Mouse (Mus musculus) liver, embryonic 14.5 days (tissue): ENCODE measurements around the gene Fam184b. TPM values are rescaled to one million over a fixed set of nuclear protein-coding genes. Genes with fewer than 3 reads are reported as not detected.

ENCODE experiments used
- ATAC-seq: fragments of 200-750 bp; cut with Nextera tagmentation; 2 replicates; pipeline ENCODE4 v1.8.0; 2017; ENCODE audit warnings: moderate number of reproducible peaks, mild to moderate bottlenecking, moderate library complexity; ENCODE audit not compliant: insufficient read depth
- DNase-seq, 3 experiments: peaks; one replicate each; pipeline ENCODE4 v3.0.0-alpha.2; 2012 to 2013; ENCODE audit warnings: low read depth in 3 of 3, low spot score in 3 of 3
- H3K27ac ChIP-seq: fragments of 300-500 bp; sonication (generic); 2 replicates; pipeline ENCODE4 v1.5.1; 2014; ENCODE audit warnings: moderate library complexity, mild to moderate bottlenecking, control low read depth, inconsistent platforms
- H3K27me3 ChIP-seq: fragments of 300-500 bp; sonication (generic); 2 replicates; pipeline ENCODE4 v1.6.1; 2014; ENCODE audit warnings: mild to moderate bottlenecking, low read length, moderate library complexity; ENCODE audit not compliant: control insufficient read depth, insufficient read depth
- H3K36me3 ChIP-seq: fragments of 300-500 bp; sonication (generic); replicated peaks from 2 replicates; pipeline ENCODE4 v1.6.1; 2014; ENCODE audit warnings: low read depth; ENCODE audit not compliant: control insufficient read depth, insufficient read depth
- H3K4me1 ChIP-seq, 2 experiments: fragments of 200-500 bp in 1 of 2; fragments of 300-500 bp in 1 of 2; sonication (generic) in 1 of 2; replicated peaks; 2 replicates each; pipeline ENCODE4 v1.6.1; 2012 to 2014; ENCODE audit warnings: antibody characterized with exemption in 1 of 2, inconsistent platforms in 1 of 2, low read length in 1 of 2; ENCODE audit not compliant: control insufficient read depth in 2 of 2, insufficient read depth in 2 of 2
- H3K4me2 ChIP-seq: fragments of 300-500 bp; sonication (generic); 2 replicates; pipeline ENCODE4 v1.6.1; 2014; ENCODE audit warnings: low read depth, mild to moderate bottlenecking, control low read depth, moderate library complexity
- H3K4me3 ChIP-seq, 2 experiments: fragments of 200-500 bp in 1 of 2; fragments of 300-500 bp in 1 of 2; sonication (generic) in 1 of 2; 2 replicates each; pipeline ENCODE4 v1.5.1; 2012 to 2014; ENCODE audit warnings: low read depth in 2 of 2, low read length in 2 of 2, mild to moderate bottlenecking in 2 of 2, control low read depth in 1 of 2, inconsistent platforms in 1 of 2, moderate library complexity in 1 of 2; ENCODE audit not compliant: insufficient read depth in 1 of 2
- H3K9ac ChIP-seq: fragments of 300-500 bp; sonication (generic); replicated peaks from 2 replicates; pipeline ENCODE4 v1.6.1; 2014; ENCODE audit warnings: mild to moderate bottlenecking, control low read depth, moderate library complexity
- H3K9me3 ChIP-seq: fragments of 300-500 bp; sonication (generic); 2 replicates; pipeline ENCODE4 v1.6.1; 2016; ENCODE audit warnings: low read length, mixed read lengths; ENCODE audit not compliant: control insufficient read depth
- CTCF ChIP-seq: IDR thresholded peaks from 2 replicates; pipeline ENCODE4 v1.5.1; 2016; ENCODE audit warnings: antibody characterized with exemption, low read depth, control low read depth
- EP300 ChIP-seq: IDR thresholded peaks from 2 replicates; pipeline ENCODE4 v1.6.1; 2016; ENCODE audit warnings: antibody characterized with exemption, low read depth
- WGBS: fragments of 180-500 bp; shearing (Covaris S2); extraction: QIAGEN DNeasy Blood & Tissue Kit; methylation state at CpG from one replicate; pipeline ENCODE4 v1.1.7; 2014; ENCODE audit not compliant: insufficient replicate concordance; 5-methylcytosine and 5-hydroxymethylcytosine counted together
- polyA plus RNA-seq, 2 experiments: library from polyadenylated mRNA; depleted of rRNA in 1 of 2; stranded (reverse) in 1 of 2; unstranded in 1 of 2; fragments of >200 nt; fragmentation: Nextera tagmentation in 1 of 2; extraction: Ambion mirVana in 1 of 2; gene quantifications; 2 replicates each; pipeline versions ENCODE4 v1.2.1 to v1.2.3; 2012 to 2014

Gene Fam184b
- polyA plus RNA-seq, 2 experiments = 0.04 to 0.09 TPM

- no peaks in the 10 kb centered on the region for H3K27me3 ChIP-seq
- 58% methylated on average over 1 of the region's 1 CpGs for WGBS
- no peak overlapping the region for H3K9ac ChIP-seq
- DNase-seq (no peak), ATAC-seq (no peak)
- no peaks in the 10 kb centered on the region for H3K4me1 ChIP-seq
- no peaks in the 10 kb centered on the region for H3K9me3 ChIP-seq
- no peak for TF ChIP-seq CTCF
- TF ChIP-seq EP300 = no peak
- no peak overlapping the region for H3K4me3 ChIP-seq
- no peak overlapping the region for H3K4me2 ChIP-seq
- H3K27ac ChIP-seq = no peak overlapping the region
- H3K36me3 ChIP-seq = no peaks in the 10 kb centered on the region
Measured at GRCm38 (mm10) chr5:45565829-45566228, 73.6 kb downstream of the Fam184b start.

- H3K4me1 ChIP-seq = no peaks in the 10 kb centered on the region; a peak in 1 of 4 replicates
- no peak overlapping the region for H3K27ac ChIP-seq
- H3K27me3 ChIP-seq = no peaks in the 10 kb centered on the region
- H3K4me3 ChIP-seq = no peak overlapping the region
- DNase-seq (no peak), ATAC-seq (no peak)
- TF ChIP-seq CTCF (no peak), EP300 (no peak)
- no peaks in the 10 kb centered on the region for H3K9me3 ChIP-seq
- no peak overlapping the region for H3K4me2 ChIP-seq
- no peaks in the 10 kb centered on the region for H3K36me3 ChIP-seq
- 21% methylated on average over 6 of the region's 6 CpGs for WGBS
- H3K9ac ChIP-seq = no peak overlapping the region
Measured at GRCm38 (mm10) chr5:45564054-45564453, 75.4 kb downstream of the Fam184b start.

- no peak for ATAC-seq
- Histone ChIP-seq H3K9me3 (no peaks in the 10 kb centered on the region), H3K9ac (no peak overlapping the region), H3K4me3 (no peak overlapping the region), H3K4me1 (no peaks in the 10 kb centered on the region), H3K27ac (no peak overlapping the region), H3K36me3 (no peaks in the 10 kb centered on the region), H3K27me3 (no peaks in the 10 kb centered on the region), H3K4me2 (no peak overlapping the region)
- TF ChIP-seq CTCF = no peak
- TF ChIP-seq EP300 = no peak
- 63% methylated on average over 1 of the region's 1 CpGs for WGBS
- DNase-seq = no peak
Measured at GRCm38 (mm10) chr5:45549586-45549985, 89.8 kb downstream of the Fam184b start.

- DNase-seq = no peak
- Histone ChIP-seq H3K4me1 (no peaks in the 10 kb centered on the region), H3K27ac (no peak overlapping the region), H3K9me3 (no peaks in the 10 kb centered on the region), H3K36me3 (no peaks in the 10 kb centered on the region), H3K27me3 (no peaks in the 10 kb centered on the region), H3K4me2 (no peak overlapping the region), H3K4me3 (no peak overlapping the region), H3K9ac (no peak overlapping the region)
- TF ChIP-seq EP300 (no peak), CTCF (no peak)
- WGBS = 71% methylated on average over 5 of the region's 5 CpGs
- ATAC-seq = no peak
Measured at GRCm38 (mm10) chr5:45543374-45543773, 96.0 kb downstream of the Fam184b start.

- 42% methylated on average over 10 of the region's 10 CpGs for WGBS
- no peak overlapping the region for H3K27ac ChIP-seq
- no peaks in the 10 kb centered on the region for H3K4me1 ChIP-seq
- no peak overlapping the region for H3K4me2 ChIP-seq
- peak; percentile 59 for TF ChIP-seq CTCF
- no peak for TF ChIP-seq EP300
- no peak overlapping the region for H3K9ac ChIP-seq
- H3K9me3 ChIP-seq = no peaks in the 10 kb centered on the region
- DNase-seq = no peak
- no peaks in the 10 kb centered on the region for H3K27me3 ChIP-seq
- no peaks in the 10 kb centered on the region for H3K36me3 ChIP-seq
- H3K4me3 ChIP-seq = no peak overlapping the region
- ATAC-seq = no peak
Measured at GRCm38 (mm10) chr5:45539502-45539901, 99.9 kb downstream of the Fam184b start.
